Mouse (Mus musculus): ENCODE measurements at regions not wholly inside any gene's neighbourhood (a gene's known extent, or its start where the extent isn't known, plus 50 kb on each side); places are given as distances from the start of the nearest gene placed in this dataset.

GRCm38 (mm10) chr16:18696820-18697168 is 67.0 kb upstream of the Sept5 start:
- TF ChIP-seq CTCF (IDR thresholded peaks at IDR 0.05; ENCODE audit: extremely low read depth, insufficient read length, insufficient replicate concordance, low read depth, low read length), result no peak
- no peak for TF ChIP-seq POLR2A (IDR thresholded peaks at IDR 0.05; ENCODE audit: low read depth, low read length)
